Mouse (Mus musculus) liver, adult 2 months (tissue): ENCODE data around the gene Pigo.

Experiments
- CTCF ChIP-seq: fragments of 200-500 bp; IDR thresholded peaks from 2 replicates; pipeline ENCODE4 v1.5.1; 2011; ENCODE audit warnings: low read depth, low read length, control low read depth
- POLR2A ChIP-seq: fragments of 200-500 bp; IDR thresholded peaks from 2 replicates; pipeline ENCODE4 v1.6.1; 2011; ENCODE audit warnings: low read length, control low read depth; ENCODE audit not compliant: insufficient read depth; ENCODE audit errors: extremely low read depth

- TF ChIP-seq CTCF (no peak), POLR2A (no peak)
Measured at GRCm38 (mm10) chr4:43040881-43041547, 15.4 kb upstream of the Pigo start.
